Mouse (Mus musculus) liver, embryonic 12.5 days (tissue): Measurements from ENCODE around the gene Efcab12. TPM values are rescaled to one million over a fixed set of nuclear protein-coding genes. Genes with fewer than 3 reads are reported as not detected.
A peak's percentile ranks its signal among the peaks of the same experiment; 100 is the strongest.

ENCODE experiments used
- ATAC-seq: fragments of 200-750 bp; cut with Nextera tagmentation; 2 replicates; pipeline ENCODE4 v1.8.0; 2017; ENCODE audit warnings: moderate number of reproducible peaks, mild to moderate bottlenecking, moderate library complexity
- H3K27ac ChIP-seq: fragments of 300-500 bp; sonication (generic); 2 replicates; pipeline ENCODE4 v1.5.1; 2016; ENCODE audit warnings: mild to moderate bottlenecking
- H3K27me3 ChIP-seq: fragments of 300-500 bp; sonication (generic); replicated peaks from 2 replicates; pipeline ENCODE4 v1.6.1; 2016; ENCODE audit warnings: mild to moderate bottlenecking, moderate library complexity
- H3K36me3 ChIP-seq: fragments of 300-500 bp; sonication (generic); 2 replicates; pipeline ENCODE4 v1.6.1; 2016; ENCODE audit warnings: mild to moderate bottlenecking, moderate library complexity
- H3K4me1 ChIP-seq: fragments of 300-500 bp; sonication (generic); 2 replicates; pipeline ENCODE4 v1.6.1; 2016
- H3K4me2 ChIP-seq: fragments of 300-500 bp; sonication (generic); 2 replicates; pipeline ENCODE4 v1.6.1; 2016; ENCODE audit warnings: mild to moderate bottlenecking, moderate library complexity
- H3K4me3 ChIP-seq: fragments of 300-500 bp; sonication (generic); 2 replicates; pipeline ENCODE4 v1.5.1; 2016; ENCODE audit warnings: mild to moderate bottlenecking, moderate library complexity
- H3K9ac ChIP-seq: fragments of 300-500 bp; sonication (generic); 2 replicates; pipeline ENCODE4 v1.6.1; 2016; ENCODE audit warnings: mild to moderate bottlenecking, moderate library complexity
- H3K9me3 ChIP-seq: fragments of 300-500 bp; sonication (generic); replicated peaks from 2 replicates; pipeline ENCODE4 v1.6.1; 2016; ENCODE audit warnings: mild to moderate bottlenecking, moderate library complexity
- WGBS: fragments of 180-500 bp; shearing (Covaris S2); methylation state at CpG from one replicate; pipeline ENCODE4 v1.1.7; 2016; ENCODE audit not compliant: insufficient replicate concordance; 5-methylcytosine and 5-hydroxymethylcytosine counted together
- polyA plus RNA-seq: library from polyadenylated mRNA; unstranded; fragments of >200 nt; fragmentation: Nextera tagmentation; extraction: Ambion mirVana; gene quantifications from 2 replicates; pipeline ENCODE4 v1.2.1, GENCODE M21; 2016

Efcab12 gene
- polyA plus RNA-seq, 1 experiment from 2014 or later, result 0.26 TPM

DNA sequence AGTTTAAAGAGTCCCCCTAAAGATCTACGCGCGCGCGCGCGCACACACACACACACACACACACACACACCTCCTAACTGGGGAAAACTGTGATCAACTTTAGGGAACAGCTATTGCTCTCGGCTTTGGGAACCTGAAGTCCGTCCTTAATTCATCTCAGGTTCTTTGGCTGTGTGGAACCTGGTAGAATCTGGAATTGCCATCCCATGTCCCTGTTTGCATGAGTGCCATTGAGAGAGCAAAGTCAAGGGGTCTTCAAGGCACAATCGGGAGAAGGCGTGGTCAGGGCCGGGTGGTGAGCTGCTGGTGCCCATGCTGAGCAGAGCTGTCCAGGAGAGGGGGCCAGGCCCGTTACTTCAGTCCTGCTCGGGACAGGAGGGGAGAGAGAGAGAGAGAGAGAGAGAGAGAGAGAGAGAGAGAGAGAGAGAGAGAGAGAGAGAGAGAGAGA lies 64.2 kb downstream of the Efcab12 start:
- peak overlapping the region; percentile 70 for H3K4me3 ChIP-seq
- 0 out of 2 replicates have a peak, but pooled peaks have one; percentile 48 for ATAC-seq
- peaks cover 34% of the 10 kb centered on the region for H3K4me1 ChIP-seq
- H3K27ac ChIP-seq, result no peak overlapping the region
- H3K27me3 ChIP-seq, result no peaks in the 10 kb centered on the region
- peaks cover 6% of the 10 kb centered on the region; the same call in 1 of the 2 replicates for H3K36me3 ChIP-seq
- H3K9me3 ChIP-seq, result no peaks in the 10 kb centered on the region; the same call in 1 of the 2 replicates
- under 1% methylated on average over 14 of the region's 14 CpGs for WGBS
- peak overlapping the region; percentile 87 for H3K4me2 ChIP-seq
- peak overlapping the region; percentile 63 for H3K9ac ChIP-seq

DNA sequence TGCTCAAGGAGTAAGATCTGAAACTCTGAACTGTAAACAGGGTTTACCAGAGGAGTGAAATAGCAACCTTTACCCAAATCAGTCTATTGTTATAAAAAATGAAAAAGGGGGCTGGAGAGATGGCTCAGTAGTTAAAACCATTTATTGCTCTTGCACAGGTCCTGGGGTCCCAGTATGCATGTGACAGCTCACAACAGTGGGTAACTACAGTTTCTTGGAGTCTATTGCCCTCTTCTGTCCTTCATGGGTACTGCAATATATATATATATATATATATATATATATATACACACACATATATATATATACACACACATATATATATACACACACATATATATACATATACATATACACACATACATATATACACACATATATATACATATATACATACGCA lies 65.6 kb downstream of the Efcab12 start:
- Histone ChIP-seq H3K4me1 (peaks cover 44% of the 10 kb centered on the region), H3K27me3 (no peaks in the 10 kb centered on the region), H3K4me3 (no peak overlapping the region), H3K9ac (no peak overlapping the region), H3K9me3 (no peaks in the 10 kb centered on the region; the same call in 1 of the 2 replicates), H3K4me2 (no peak overlapping the region), H3K27ac (no peak overlapping the region), H3K36me3 (no peaks in the 10 kb centered on the region)
- no peak for ATAC-seq
- WGBS, result 80% methylated on average over 1 of the region's 1 CpGs

DNA sequence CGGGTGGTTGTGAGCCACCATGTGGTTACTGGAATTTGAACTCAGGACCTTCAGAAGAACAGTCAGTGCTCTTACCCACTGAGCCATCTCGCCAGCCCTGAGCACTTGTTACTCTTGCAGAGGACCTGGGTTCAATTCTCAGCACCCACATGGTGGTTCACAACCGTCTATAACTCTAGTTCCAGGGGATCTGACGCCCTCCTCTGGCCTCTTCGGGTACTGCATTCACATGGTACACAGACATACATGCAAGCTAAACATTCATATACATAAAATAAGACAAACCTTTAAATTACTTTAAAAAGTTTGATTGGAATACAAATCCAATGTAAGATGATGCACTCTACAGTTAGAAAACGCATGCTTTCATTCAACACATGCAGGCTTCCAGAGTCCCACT lies 66.0 kb downstream of the Efcab12 start:
- Histone ChIP-seq H3K4me1 (peaks cover 48% of the 10 kb centered on the region), H3K36me3 (no peaks in the 10 kb centered on the region), H3K4me3 (no peak overlapping the region), H3K4me2 (no peak overlapping the region), H3K9me3 (no peaks in the 10 kb centered on the region; the same call in 1 of the 2 replicates), H3K9ac (no peak overlapping the region), H3K27me3 (no peaks in the 10 kb centered on the region), H3K27ac (no peak overlapping the region)
- 67% methylated on average over 6 of the region's 6 CpGs for WGBS
- no peak for ATAC-seq

DNA sequence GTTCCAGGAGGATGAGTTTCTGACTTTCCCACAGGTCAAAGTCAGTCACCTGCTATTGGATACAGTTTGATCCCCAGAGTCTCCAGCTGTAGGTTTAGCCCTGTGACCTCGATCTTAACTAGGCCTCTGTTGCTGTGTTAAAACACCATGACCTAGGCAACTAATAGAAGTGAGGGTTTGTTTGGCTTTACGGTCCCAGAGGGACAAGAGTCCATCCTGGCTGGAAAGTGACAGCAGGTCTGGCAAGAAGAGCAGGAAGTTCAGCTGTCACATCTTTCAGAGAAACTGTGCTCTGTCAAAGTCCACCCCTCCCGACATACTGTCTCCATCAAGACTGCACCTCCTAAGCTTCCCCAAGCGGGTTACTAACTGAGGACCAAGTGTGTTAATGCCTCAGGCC lies 67.4 kb downstream of the Efcab12 start:
- ATAC-seq, result no peak
- 65% methylated on average over 4 of the region's 4 CpGs for WGBS

DNA sequence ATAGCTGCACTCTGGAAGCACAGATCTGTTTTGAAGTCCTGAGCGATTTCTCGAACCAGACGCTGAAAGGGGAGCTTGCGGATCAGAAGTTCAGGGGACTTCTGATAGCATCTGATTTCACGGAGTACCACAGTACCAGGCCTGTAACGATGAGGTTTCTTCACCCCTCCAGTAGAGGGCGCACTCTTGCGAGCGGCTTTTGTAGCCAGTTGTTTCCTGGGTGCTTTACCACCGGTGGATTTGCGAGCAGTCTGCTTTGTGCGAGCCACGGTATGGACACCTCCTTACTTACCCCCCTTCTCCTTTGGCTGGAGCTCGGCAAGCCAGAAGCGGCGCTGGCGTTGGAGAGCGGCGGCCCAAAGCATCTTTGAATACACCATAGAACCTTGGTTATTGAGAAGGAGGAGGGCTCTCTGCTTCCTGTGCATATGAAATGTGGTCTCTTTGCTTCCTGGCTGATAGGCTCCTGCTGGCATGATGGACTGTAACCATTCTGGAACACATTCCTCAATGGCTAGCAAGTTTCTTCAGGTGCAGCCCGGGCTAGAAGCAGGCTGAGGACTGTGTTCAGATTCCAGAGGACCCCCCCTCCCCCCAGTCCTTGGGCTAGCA lies 68.0 kb downstream of the Efcab12 start:
- Histone ChIP-seq H3K9ac (no peak overlapping the region), H3K4me2 (no peak overlapping the region), H3K4me3 (no peak overlapping the region), H3K27me3 (no peaks in the 10 kb centered on the region), H3K27ac (0 out of 2 replicates have a peak overlapping the region, but pooled peaks have one; percentile 41), H3K36me3 (no peaks in the 10 kb centered on the region), H3K4me1 (peaks cover 33% of the 10 kb centered on the region), H3K9me3 (no peaks in the 10 kb centered on the region; the same call in 1 of the 2 replicates)
- WGBS, result 74% methylated on average over 20 of the region's 20 CpGs
- ATAC-seq, result no peak

More for the DNA sequence above, 67.4 kb downstream of the Efcab12 start:
- Histone ChIP-seq H3K27me3 (no peaks in the 10 kb centered on the region), H3K4me2 (no peak overlapping the region), H3K9me3 (no peaks in the 10 kb centered on the region; the same call in 1 of the 2 replicates), H3K9ac (no peak overlapping the region), H3K4me1 (peaks cover 40% of the 10 kb centered on the region), H3K4me3 (no peak overlapping the region), H3K36me3 (no peaks in the 10 kb centered on the region), H3K27ac (no peak overlapping the region)

DNA sequence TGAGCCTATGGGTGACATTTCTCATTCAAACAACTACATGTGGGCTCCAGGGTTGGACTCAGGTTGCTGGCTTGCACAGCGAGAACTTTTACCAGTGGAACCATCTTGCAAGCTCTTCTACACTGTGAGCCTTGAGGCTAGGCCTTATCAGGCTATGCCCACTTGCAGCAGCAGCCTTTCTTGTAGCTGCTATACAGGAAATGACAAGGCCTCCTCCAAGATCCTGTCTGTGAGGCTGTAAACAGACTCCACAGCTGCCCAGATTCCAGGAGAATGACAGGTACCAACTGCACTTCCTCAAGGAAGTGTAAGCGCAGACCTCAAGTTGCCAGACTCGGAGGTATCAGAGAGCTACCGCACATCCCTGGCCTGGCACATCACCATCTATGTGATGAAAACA lies 70.0 kb downstream of the Efcab12 start:
- ATAC-seq, result peak; percentile 72; the same call in 1 of the 2 replicates
- WGBS, result 19% methylated on average over 4 of the region's 4 CpGs
- no peak overlapping the region for H3K4me3 ChIP-seq

DNA sequence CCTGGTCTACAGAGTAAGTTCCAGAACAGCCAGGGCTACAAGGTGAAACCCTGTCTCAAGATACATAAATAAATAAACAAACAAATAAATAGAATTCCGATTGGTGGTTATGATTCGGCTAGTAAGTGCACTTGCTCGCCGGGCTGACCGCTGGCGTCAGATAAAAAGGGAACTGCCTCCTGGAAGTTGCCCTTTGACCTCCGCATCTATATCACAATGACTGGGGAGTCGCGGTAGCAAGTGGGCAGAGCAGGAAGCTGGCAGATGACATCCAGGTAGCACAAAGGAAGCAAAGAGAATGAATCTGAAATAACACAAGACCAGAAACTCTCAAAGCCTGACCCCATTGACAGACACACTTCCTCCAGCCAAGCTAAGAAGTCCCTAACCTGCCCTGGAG lies 70.9 kb downstream of the Efcab12 start:
- 22% methylated on average over 9 of the region's 9 CpGs for WGBS

More for the DNA sequence above, 70.0 kb downstream of the Efcab12 start:
- no peak overlapping the region for H3K9ac ChIP-seq
- H3K36me3 ChIP-seq, result no peaks in the 10 kb centered on the region
- H3K27ac ChIP-seq, result peak overlapping the region; percentile 15
- H3K27me3 ChIP-seq, result no peaks in the 10 kb centered on the region
- H3K4me2 ChIP-seq, result no peak overlapping the region
- peaks cover 35% of the 10 kb centered on the region for H3K4me1 ChIP-seq
- H3K9me3 ChIP-seq, result no peaks in the 10 kb centered on the region; the same call in 1 of the 2 replicates

DNA sequence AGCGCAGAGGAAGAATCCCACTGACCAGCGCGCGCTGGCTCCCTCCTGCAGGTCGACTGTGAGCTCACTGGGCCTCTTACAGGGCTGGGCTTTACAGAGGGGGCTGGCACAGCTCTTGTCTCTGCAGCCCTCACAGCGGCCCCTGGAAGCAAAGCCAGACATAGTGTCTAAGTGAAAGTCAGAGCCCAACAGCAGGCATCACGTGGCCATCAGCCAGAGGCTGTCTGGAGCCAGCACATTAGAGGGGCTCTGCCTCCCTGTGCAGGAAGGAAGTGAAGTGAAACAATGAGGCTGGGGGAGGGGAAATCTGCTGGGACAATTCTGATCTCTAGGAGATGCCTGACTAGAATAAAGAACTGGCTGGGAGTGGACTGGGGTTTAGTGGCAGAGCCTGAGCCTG lies 74.0 kb downstream of the Efcab12 start:
- Histone ChIP-seq H3K9me3 (no peaks in the 10 kb centered on the region), H3K36me3 (no peaks in the 10 kb centered on the region), H3K4me3 (no peak overlapping the region), H3K9ac (0 out of 2 replicates have a peak overlapping the region, but pooled peaks have one; percentile 17), H3K27me3 (no peaks in the 10 kb centered on the region), H3K4me1 (peaks cover 75% of the 10 kb centered on the region), H3K27ac (peak overlapping the region; percentile 75), H3K4me2 (peak overlapping the region; percentile 47)
- 8% methylated on average over 7 of the region's 7 CpGs for WGBS
- peak; percentile 43 for ATAC-seq

More for the DNA sequence above, 70.9 kb downstream of the Efcab12 start:
- Histone ChIP-seq H3K27ac (peak overlapping the region; percentile 51; the same call in 1 of the 2 replicates), H3K4me3 (no peak overlapping the region), H3K27me3 (no peaks in the 10 kb centered on the region), H3K9ac (no peak overlapping the region), H3K9me3 (no peaks in the 10 kb centered on the region; the same call in 1 of the 2 replicates), H3K36me3 (no peaks in the 10 kb centered on the region), H3K4me2 (no peak overlapping the region), H3K4me1 (peaks cover 44% of the 10 kb centered on the region)
- no peak for ATAC-seq

DNA sequence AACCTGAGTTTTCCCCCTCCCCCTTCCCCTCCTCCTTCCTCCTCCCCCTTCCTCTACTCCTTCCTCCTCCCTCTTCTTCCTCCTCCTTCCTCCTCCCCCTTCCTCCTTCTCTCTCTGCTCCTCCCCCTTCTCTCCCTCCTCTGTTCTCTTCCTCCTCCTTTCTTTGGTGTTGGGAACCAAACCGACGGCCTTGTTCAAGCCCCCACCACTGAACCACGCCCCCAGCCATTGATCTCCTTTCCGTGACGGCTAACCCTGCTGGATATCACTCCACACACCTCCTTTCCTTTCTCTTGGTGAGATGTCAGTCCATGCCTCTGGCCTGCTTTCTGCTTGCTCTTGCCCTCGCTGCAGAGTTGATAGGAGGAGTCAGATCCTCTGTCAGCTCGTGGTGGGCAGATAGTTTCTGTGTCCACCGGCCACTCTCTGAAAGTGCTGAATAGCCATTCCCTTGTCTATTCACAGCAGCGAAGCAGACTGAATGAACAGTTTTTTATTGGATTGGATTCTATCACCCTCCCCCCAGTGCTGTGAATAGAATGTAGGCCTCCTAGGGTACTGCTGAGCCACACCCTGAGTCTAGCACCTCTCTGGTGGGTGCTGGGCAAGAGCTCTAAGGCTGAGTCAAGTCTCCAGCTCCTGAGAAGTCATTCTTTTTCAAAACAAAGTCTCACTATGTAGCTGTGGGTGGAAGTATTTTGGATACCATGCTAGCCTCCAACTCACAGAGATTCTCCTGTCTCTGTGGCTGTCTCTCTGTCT lies 76.0 kb downstream of the Efcab12 start, which contains the start of gene Tmem40:
TSS of gene Tmem40 (minus strand) at position 416 of the 762 bp plus-strand sequence.
- Histone ChIP-seq H3K27me3 (no peaks in the 10 kb centered on the region), H3K9ac (peak within 1 kb of the TSS; percentile 51), H3K9me3 (no peaks in the 10 kb centered on the region), H3K4me1 (peaks cover 78% of the 10 kb centered on the region), H3K27ac (peak within 1 kb of the TSS; percentile 80), H3K4me3 (no peak within 1 kb of the TSS), H3K36me3 (no peaks in the 10 kb centered on the region), H3K4me2 (peak within 1 kb of the TSS; percentile 58)
- 2% methylated on average over 9 of the region's 9 CpGs for WGBS
- ATAC-seq, result peak; percentile 41

DNA sequence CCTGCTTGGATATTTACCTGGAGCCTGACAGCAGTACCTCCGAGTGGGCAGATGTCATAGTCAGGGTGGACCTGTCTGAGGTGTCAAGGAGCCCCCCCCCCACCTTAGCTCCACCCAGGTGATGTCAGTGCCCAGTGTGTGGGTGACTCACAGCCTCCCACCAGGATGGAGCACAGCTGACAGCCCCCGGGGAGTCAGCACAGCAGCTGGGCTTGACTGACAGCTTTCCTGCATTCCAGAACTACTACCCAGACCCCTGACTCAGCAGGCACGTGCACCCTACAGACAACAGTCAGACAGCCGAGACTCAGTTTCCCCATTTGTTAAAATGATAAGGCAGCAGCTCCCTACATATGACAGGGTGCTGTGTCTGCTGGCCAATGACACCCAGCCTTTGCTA lies 77.2 kb downstream of the Efcab12 start:
- WGBS, result 44% methylated on average over 4 of the region's 4 CpGs
- no peak overlapping the region for H3K4me3 ChIP-seq
- no peaks in the 10 kb centered on the region for H3K9me3 ChIP-seq
- no peak overlapping the region for H3K9ac ChIP-seq
- H3K36me3 ChIP-seq, result no peaks in the 10 kb centered on the region
- H3K27ac ChIP-seq, result peak overlapping the region; percentile 80; the same call in 1 of the 2 replicates
- no peaks in the 10 kb centered on the region for H3K27me3 ChIP-seq
- ATAC-seq, result no peak
- peaks cover 86% of the 10 kb centered on the region for H3K4me1 ChIP-seq
- H3K4me2 ChIP-seq, result no peak overlapping the region
